Mouse (Mus musculus) retina, embryonic 14.5 days (tissue): Measurements from ENCODE around the gene Ldlrad1.

Experiments
- DNase-seq: peaks from one replicate; pipeline ENCODE4 v3.0.0-alpha.2; 2015; ENCODE audit warnings: low spot score

Ldlrad1 gene

GRCm38 (mm10) chr4:107260001-107260400, 51.0 kb downstream of the Ldlrad1 start:
- DNase-seq = no peak
